Mouse (Mus musculus) WW6 (cell line): ENCODE results near the gene Metrnl.

ENCODE experiments used
- DNase-seq: peaks from one replicate; pipeline ENCODE4 v3.0.0-alpha.2; 2013; ENCODE audit warnings: low read depth, low spot score

Gene Metrnl

GRCm38 (mm10) chr11:121685491-121686001, 15.8 kb upstream of the Metrnl start:
- DNase-seq: no peak

GRCm38 (mm10) chr11:121686091-121686490, 15.3 kb upstream of the Metrnl start:
- DNase-seq: no peak

- no peak for DNase-seq
Observed at GRCm38 (mm10) chr11:121686674-121687073, 14.7 kb upstream of the Metrnl start.

GRCm38 (mm10) chr11:121688024-121688423, 13.3 kb upstream of the Metrnl start:
- no peak for DNase-seq

GRCm38 (mm10) chr11:121695304-121696064, 5.9 kb upstream of the Metrnl start:
- no peak for DNase-seq

- no peak for DNase-seq
Observed at GRCm38 (mm10) chr11:121697271-121697670, 4.1 kb upstream of the Metrnl start.

GRCm38 (mm10) chr11:121698381-121698955, 2.9 kb upstream of the Metrnl start:
- DNase-seq: no peak

- DNase-seq: peak; percentile 58
Observed at GRCm38 (mm10) chr11:121702111-121702894, 959 bp downstream of the Metrnl start.

GRCm38 (mm10) chr11:121702895-121703618, 1.7 kb downstream of the Metrnl start:
- no peak for DNase-seq

- no peak for DNase-seq
Observed at GRCm38 (mm10) chr11:121703619-121704215, 2.4 kb downstream of the Metrnl start.

GRCm38 (mm10) chr11:121706521-121707005, 5.2 kb downstream of the Metrnl start:
- no peak for DNase-seq

GRCm38 (mm10) chr11:121709278-121709677, 7.9 kb downstream of the Metrnl start:
- DNase-seq: no peak

GRCm38 (mm10) chr11:121710245-121710644, 8.9 kb downstream of the Metrnl start:
- no peak for DNase-seq

GRCm38 (mm10) chr11:121712987-121713386, 11.6 kb downstream of the Metrnl start:
- no peak for DNase-seq

- DNase-seq: no peak
Observed at GRCm38 (mm10) chr11:121713569-121713968, 12.2 kb downstream of the Metrnl start.

GRCm38 (mm10) chr11:121714745-121715485, 13.6 kb downstream of the Metrnl start:
- no peak for DNase-seq

- DNase-seq: no peak
Observed at GRCm38 (mm10) chr11:121717724-121718123, 16.4 kb downstream of the Metrnl start.

- no peak for DNase-seq
Observed at GRCm38 (mm10) chr11:121720752-121721151, 19.4 kb downstream of the Metrnl start.

- DNase-seq: no peak
Observed at GRCm38 (mm10) chr11:121722434-121722833, 21.1 kb downstream of the Metrnl start.

GRCm38 (mm10) chr11:121726625-121727024, 25.3 kb downstream of the Metrnl start:
- no peak for DNase-seq
